ENCODE assay signal across 10 mouse cellular contexts in the genomic region with DNA sequence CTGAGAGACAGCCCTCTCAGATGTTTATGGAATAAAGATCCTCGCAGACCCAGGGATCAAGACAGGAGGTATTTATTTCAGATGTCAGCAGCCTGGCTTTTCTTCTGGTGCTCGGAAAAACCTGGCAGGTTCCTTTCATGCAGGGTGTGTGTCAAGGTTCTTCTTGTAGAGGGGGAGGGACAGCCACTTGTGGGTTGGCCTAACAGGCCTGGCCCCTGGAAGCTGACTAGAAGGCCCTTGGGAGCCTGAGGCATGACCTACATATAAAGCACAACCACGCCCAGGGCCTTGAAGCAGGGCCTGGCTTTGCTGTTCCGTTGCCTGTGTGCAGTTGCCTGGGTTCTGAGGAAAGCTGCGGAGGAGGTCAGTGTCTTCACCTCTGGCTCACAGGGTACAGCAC. TPM values are rescaled to one million over a fixed set of nuclear protein-coding genes. Genes with fewer than 3 reads are reported as not detected.
DNase-seq lines count a peak whose midpoint lies in the region; ATAC-seq lines count a peak whose summit lies in the region.
"Had no signal": no experiment of that assay in that cellular context is flagged by ENCODE, and none has a peak within 500 bp of the region (broad histone marks: within the 10 kb centered on the region; RNA-seq: fewer than 3 reads in every experiment).

No protein-coding gene starts in this region.

- no peak for ATAC-seq in heart, embryonic 13.5 days (ENCODE audit: extremely low read depth, insufficient number of reproducible peaks, low FRiP score, low TSS enrichment)
- ATAC-seq: forebrain, postnatal 0 days had no signal

- H3K27me3 ChIP-seq in heart, embryonic 13.5 days (replicated peaks) = peaks cover 52% of the 10 kb centered on the region

- H3K4me1 ChIP-seq in heart, embryonic 13.5 days = peaks cover 2% of the 10 kb centered on the region; the same call in 1 of the 2 replicates

- DNase-seq in adrenal gland, adult (ENCODE audit: inconsistent age in 2 of 2, low spot score in 1 of 2) = peak; percentile 88 to 95
- peak; percentile 88 for DNase-seq in adrenal gland, postnatal 14 days
- DNase-seq in lung, postnatal 36 days = peak; percentile 80
- DNase-seq in retina, postnatal 1 day = no peak
- no peak for DNase-seq in layer of hippocampus, postnatal 14 days (ENCODE audit: low spot score in 2 of 2)
- no peak for DNase-seq in kidney, postnatal 25 days
- DNase-seq: cerebellum, adult 8-10 months; forebrain, postnatal 0 days had no signal

- H3K36me3 ChIP-seq in heart, embryonic 13.5 days = no peaks in the 10 kb centered on the region

- no peak overlapping the region for H3K4me2 ChIP-seq in heart, embryonic 13.5 days

- H3K27ac ChIP-seq in heart, embryonic 13.5 days (replicated peaks) = no peak overlapping the region

- no peaks in the 10 kb centered on the region for H3K9me3 ChIP-seq in heart, embryonic 13.5 days

- H3K9ac ChIP-seq in heart, embryonic 13.5 days = peak overlapping the region; percentile 6; the same call in 1 of the 2 replicates
- H3K9ac ChIP-seq: forebrain, postnatal 0 days had no signal

- WGBS in heart, embryonic 13.5 days = 53% methylated on average over 5 of the region's 5 CpGs

- H3K4me3 ChIP-seq in heart, embryonic 13.5 days = no peak overlapping the region

RNA-seq across cellular contexts. Expression of a gene that starts 16.7 kb away (rescaled TPM):
- 106 and 116 TPM in 2 replicates for total RNA-seq in adrenal gland, postnatal 14 days (2021)
- 164 and 174 TPM in 2 replicates for polyA plus RNA-seq in heart, embryonic 13.5 days (2015; fragmentation: Nextera tagmentation; extraction: Ambion mirVana)
- total RNA-seq in layer of hippocampus, postnatal 14 days (2021) = 10 to 100 TPM; 66.7 to 82.0 TPM

RNA-seq across cellular contexts. Expression of a gene that starts 17.1 kb away (rescaled TPM):
- 2,387 and 2,670 TPM in 2 replicates for total RNA-seq in adrenal gland, postnatal 14 days (2021)
- 1,738 and 2,034 TPM in 2 replicates for polyA plus RNA-seq in heart, embryonic 13.5 days (2015; fragmentation: Nextera tagmentation; extraction: Ambion mirVana)
- 1,000 to 10,000 TPM; 1,108 to 1,116 TPM for total RNA-seq in layer of hippocampus, postnatal 14 days (2021)

RNA-seq across cellular contexts. Expression of a gene that starts 17.2 kb away (rescaled TPM):
- 0.64 TPM in 1 of 2 replicates, not detected in the other for total RNA-seq in adrenal gland, postnatal 14 days (2021)
- polyA plus RNA-seq in heart, embryonic 13.5 days (2015; fragmentation: Nextera tagmentation; extraction: Ambion mirVana) = 2.0 and 2.3 TPM in 2 replicates
- total RNA-seq in layer of hippocampus, postnatal 14 days (2021) = 1 to 10 TPM in 1 of 2 experiments, under 1 TPM in 1; 0.55 to 1.2 TPM
- total RNA-seq: liver, adult 2 months had no signal
- polyA plus RNA-seq: liver, adult 2 months had no signal

RNA-seq across cellular contexts. Expression of a gene that starts 37.7 kb away (rescaled TPM):
- 27.8 and 31.6 TPM in 2 replicates for total RNA-seq in adrenal gland, postnatal 14 days (2021)
- polyA plus RNA-seq in heart, embryonic 13.5 days (2015; fragmentation: Nextera tagmentation; extraction: Ambion mirVana) = 3.3 and 3.6 TPM in 2 replicates
- 10 to 100 TPM in 1 of 2 experiments, 1 to 10 TPM in 1; 9.5 to 10.6 TPM for total RNA-seq in layer of hippocampus, postnatal 14 days (2021)

RNA-seq across cellular contexts. Expression of a gene that starts 51.1 kb away (rescaled TPM):
- total RNA-seq in adrenal gland, postnatal 14 days (2021) = 16.9 and 31.7 TPM in 2 replicates
- 7.1 and 7.9 TPM in 2 replicates for polyA plus RNA-seq in heart, embryonic 13.5 days (2015; fragmentation: Nextera tagmentation; extraction: Ambion mirVana)
- 1 to 10 TPM; 3.3 to 5.1 TPM for total RNA-seq in layer of hippocampus, postnatal 14 days (2021)

Comparison
In these comparisons a context has a peak if more than half of its experiments do, and no peak if none do; other contexts are left out.
1. DNase-seq: peak in adrenal gland, adult (2 of 2), adrenal gland, postnatal 14 days (single experiment) and lung, postnatal 36 days (single experiment); none in retina, postnatal 1 day (single experiment), layer of hippocampus, postnatal 14 days (0 of 2) and kidney, postnatal 25 days (0 of 2).